Mouse (Mus musculus): Measurements from ENCODE around the gene Mettl7a2. TPM values are rescaled to one million over a fixed set of nuclear protein-coding genes. Genes with fewer than 3 reads are reported as not detected.
A peak's percentile ranks its signal among the peaks of the same experiment; 100 is the strongest.
"Not testable (repeated sequence)": the region's sequence is repeated elsewhere in the genome, so short reads cannot be mapped to it uniquely, and the experiment has no call there.

Gene Mettl7a2
- polyA plus RNA-seq, 1 experiment from 2014 or later: not detected

DNA sequence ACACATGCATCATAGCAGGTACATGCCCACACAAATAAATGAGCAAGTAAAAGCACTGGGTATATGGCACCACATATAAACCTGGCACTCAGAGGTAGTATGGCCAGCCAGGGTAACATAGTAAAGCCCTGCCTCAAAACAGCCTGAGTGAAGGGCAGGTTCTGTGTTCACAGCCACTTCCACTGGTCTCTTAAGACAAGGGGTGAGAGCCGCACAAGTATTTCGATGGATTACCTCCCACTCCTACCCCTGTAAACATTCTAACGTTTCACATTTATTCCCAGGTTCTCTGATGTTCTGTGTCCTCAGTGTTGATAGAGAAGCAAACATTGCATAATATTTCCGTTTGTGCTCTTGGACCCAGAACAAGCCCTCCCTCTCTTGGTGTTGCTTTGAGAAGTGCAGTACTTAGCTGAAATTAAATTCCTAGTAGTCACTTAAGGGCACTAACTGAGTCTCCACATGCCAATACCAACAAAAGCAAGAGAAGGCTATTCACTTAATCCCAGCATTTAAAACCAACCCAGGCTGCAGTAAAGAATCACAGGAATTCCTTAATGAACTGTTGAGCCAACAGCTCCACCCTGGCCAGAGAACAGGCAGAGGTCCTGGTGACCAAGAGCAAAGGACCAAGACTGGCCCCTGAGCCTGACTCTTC, 34.9 kb upstream of the Mettl7a2 start:
- not testable (repeated sequence) for H3K9me3 ChIP-seq (ENCODE audit: control insufficient read depth, low read length); H3K4me3 ChIP-seq (ENCODE audit: low read depth, low read length); H3K27me3 ChIP-seq (replicated peaks; ENCODE audit: control insufficient read depth, insufficient read depth, low read length); H3K4me2 ChIP-seq (ENCODE audit: low read depth, low read length); H3K4me1 ChIP-seq (ENCODE audit: control insufficient read depth, insufficient read depth, low read length); H3K27ac ChIP-seq (replicated peaks; ENCODE audit: low read depth, low read length); H3K36me3 ChIP-seq (ENCODE audit: control insufficient read depth, insufficient read depth, low read length); ATAC-seq (ENCODE audit: low read depth); H3K9ac ChIP-seq (ENCODE audit: low read depth, low read length)
- WGBS: 59% methylated on average over 4 of the region's 4 CpGs
- peak; percentile 29 for DNase-seq (ENCODE audit: low spot score)

DNA sequence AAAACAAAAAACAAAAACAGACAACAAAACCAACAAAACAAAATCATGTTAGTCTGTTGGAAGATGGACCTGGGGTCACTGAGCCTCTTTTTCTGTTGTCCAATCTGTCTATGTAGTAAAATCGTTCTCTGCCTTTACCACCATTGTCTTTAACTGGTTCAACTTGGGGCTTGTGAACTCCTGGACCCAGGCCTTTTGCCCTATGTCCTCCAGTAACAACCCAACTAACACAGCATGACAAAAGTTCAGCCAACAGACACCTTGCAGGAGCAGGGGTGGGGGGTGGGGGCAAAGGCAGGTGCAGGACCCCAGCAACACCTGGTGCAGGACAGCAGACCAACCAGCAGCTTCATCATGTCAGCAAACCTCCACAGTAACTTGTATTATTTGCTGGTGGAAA, 33.1 kb upstream of the Mettl7a2 start:
- Histone ChIP-seq H3K9ac (ENCODE audit: low read depth, low read length) (no peak overlapping the region), H3K9me3 (ENCODE audit: control insufficient read depth, low read length) (no peaks in the 10 kb centered on the region), H3K27me3 (replicated peaks; ENCODE audit: control insufficient read depth, insufficient read depth, low read length) (no peaks in the 10 kb centered on the region), H3K4me1 (ENCODE audit: control insufficient read depth, insufficient read depth, low read length) (no peaks in the 10 kb centered on the region), H3K36me3 (ENCODE audit: control insufficient read depth, insufficient read depth, low read length) (no peaks in the 10 kb centered on the region), H3K4me2 (ENCODE audit: low read depth, low read length) (no peak overlapping the region), H3K4me3 (ENCODE audit: low read depth, low read length) (no peak overlapping the region), H3K27ac (replicated peaks; ENCODE audit: low read depth, low read length) (0 out of 2 replicates have a peak overlapping the region, but pooled peaks have one; percentile 39)
- DNase-seq (ENCODE audit: low spot score) (no peak), ATAC-seq (ENCODE audit: low read depth) (no peak)
- WGBS: 77% methylated on average over 1 of the region's 1 CpGs

DNA sequence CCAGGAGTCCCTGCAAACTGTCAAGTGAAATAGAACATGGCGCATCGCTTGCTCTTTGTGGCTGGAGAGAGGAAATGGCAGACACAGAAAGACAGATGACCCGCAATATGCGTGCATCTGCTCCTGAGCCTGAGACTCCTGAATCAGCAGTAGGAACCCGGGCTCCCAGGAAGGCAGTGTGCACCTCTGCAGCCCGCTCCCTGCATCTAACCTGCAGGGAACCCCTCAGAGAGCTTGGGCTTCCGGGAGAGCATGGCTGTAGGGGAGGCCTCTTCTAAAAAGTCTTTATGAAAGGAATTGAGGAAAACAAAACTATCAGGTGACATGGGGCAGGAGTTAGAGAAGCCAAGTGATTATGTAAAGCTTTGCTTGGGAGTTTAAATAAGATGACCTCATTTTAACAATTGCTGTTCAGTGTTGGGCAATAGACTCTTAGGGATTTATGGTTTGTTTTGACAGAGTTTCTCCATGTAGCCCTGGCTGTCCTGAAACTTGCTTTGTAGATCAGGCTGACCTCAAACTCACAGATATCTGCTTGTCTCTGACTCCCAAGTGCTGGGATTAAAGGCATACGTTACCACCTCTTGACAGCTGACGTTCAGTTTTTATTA, 32.6 kb upstream of the Mettl7a2 start:
- no peak overlapping the region for H3K4me3 ChIP-seq (ENCODE audit: low read depth, low read length)
- H3K36me3 ChIP-seq (ENCODE audit: control insufficient read depth, insufficient read depth, low read length): no peaks in the 10 kb centered on the region
- no peaks in the 10 kb centered on the region for H3K27me3 ChIP-seq (replicated peaks; ENCODE audit: control insufficient read depth, insufficient read depth, low read length)
- H3K4me2 ChIP-seq (ENCODE audit: low read depth, low read length): no peak overlapping the region
- H3K27ac ChIP-seq (replicated peaks; ENCODE audit: low read depth, low read length): 0 out of 2 replicates have a peak overlapping the region, but pooled peaks have one; percentile 39
- WGBS: 63% methylated on average over 9 of the region's 9 CpGs
- DNase-seq (ENCODE audit: low spot score) (peak; percentile 35), ATAC-seq (ENCODE audit: low read depth) (no peak)
- H3K4me1 ChIP-seq (ENCODE audit: control insufficient read depth, insufficient read depth, low read length): no peaks in the 10 kb centered on the region
- H3K9ac ChIP-seq (ENCODE audit: low read depth, low read length): no peak overlapping the region
- H3K9me3 ChIP-seq (ENCODE audit: control insufficient read depth, low read length): no peaks in the 10 kb centered on the region

DNA sequence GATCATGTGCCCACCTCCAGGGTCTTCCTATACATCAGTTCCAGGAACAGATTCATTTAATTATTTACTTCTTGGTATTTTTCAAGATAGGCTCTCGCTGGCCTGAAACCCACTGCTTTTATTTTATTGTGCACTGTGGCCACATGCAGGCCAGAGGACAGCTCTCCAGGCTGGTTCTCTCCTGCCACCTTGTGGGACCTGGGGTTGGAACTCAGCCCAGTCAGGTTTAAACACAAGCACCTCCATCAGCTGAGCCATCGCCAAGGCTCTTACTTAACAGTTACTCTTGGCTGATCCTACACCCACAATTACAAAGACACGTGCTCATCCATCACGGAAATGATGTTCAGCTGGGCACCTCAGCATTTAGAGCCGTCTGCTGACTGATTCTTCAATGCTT, 31.9 kb upstream of the Mettl7a2 start:
- H3K4me2 ChIP-seq (ENCODE audit: low read depth, low read length): no peak overlapping the region
- H3K9me3 ChIP-seq (ENCODE audit: control insufficient read depth, low read length): no peaks in the 10 kb centered on the region
- 57% methylated on average over 5 of the region's 5 CpGs for WGBS
- no peak overlapping the region for H3K9ac ChIP-seq (ENCODE audit: low read depth, low read length)
- no peak overlapping the region for H3K27ac ChIP-seq (replicated peaks; ENCODE audit: low read depth, low read length)
- H3K4me3 ChIP-seq (ENCODE audit: low read depth, low read length): no peak overlapping the region
- peak; percentile 40 for DNase-seq (ENCODE audit: low spot score)
- no peaks in the 10 kb centered on the region for H3K27me3 ChIP-seq (replicated peaks; ENCODE audit: control insufficient read depth, insufficient read depth, low read length)
- H3K36me3 ChIP-seq (ENCODE audit: control insufficient read depth, insufficient read depth, low read length): no peaks in the 10 kb centered on the region
- ATAC-seq (ENCODE audit: low read depth): no peak
- no peaks in the 10 kb centered on the region for H3K4me1 ChIP-seq (ENCODE audit: control insufficient read depth, insufficient read depth, low read length)

DNA sequence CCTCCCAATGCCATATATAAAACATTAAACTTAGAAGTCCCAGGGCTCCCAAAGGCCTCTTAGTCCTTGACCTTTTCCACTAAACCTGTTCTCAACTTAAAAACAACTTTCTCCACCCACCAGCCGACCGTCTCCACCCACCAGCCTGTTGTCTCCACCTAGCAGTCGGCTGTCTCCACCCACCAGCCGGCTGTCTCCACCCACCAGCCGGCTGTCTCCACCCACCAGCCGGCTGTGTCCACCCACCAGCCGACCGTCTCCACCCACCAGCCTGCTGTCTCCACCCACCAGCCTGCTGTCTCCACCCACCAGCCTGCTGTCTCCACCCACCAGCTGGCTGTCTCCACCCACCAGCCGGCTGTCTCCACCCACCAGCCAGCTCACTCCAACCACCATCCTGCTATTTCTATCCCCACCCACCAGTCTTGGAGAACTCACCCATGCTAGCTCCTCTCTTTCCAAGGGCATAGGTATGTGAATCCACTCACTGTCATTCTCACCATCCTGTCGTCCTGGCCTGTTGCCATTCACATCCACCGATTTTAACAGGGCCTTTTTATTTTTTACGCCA, 28.9 kb upstream of the Mettl7a2 start:
- H3K27ac ChIP-seq (replicated peaks; ENCODE audit: low read depth, low read length): no peak overlapping the region
- WGBS: 76% methylated on average over 12 of the region's 12 CpGs
- H3K4me3 ChIP-seq (ENCODE audit: low read depth, low read length): no peak overlapping the region
- no peak overlapping the region for H3K9ac ChIP-seq (ENCODE audit: low read depth, low read length)
- no peaks in the 10 kb centered on the region for H3K4me1 ChIP-seq (ENCODE audit: control insufficient read depth, insufficient read depth, low read length)
- H3K36me3 ChIP-seq (ENCODE audit: control insufficient read depth, insufficient read depth, low read length): no peaks in the 10 kb centered on the region
- ATAC-seq (ENCODE audit: low read depth) (no peak), DNase-seq (ENCODE audit: low spot score) (no peak)
- H3K4me2 ChIP-seq (ENCODE audit: low read depth, low read length): no peak overlapping the region
- no peaks in the 10 kb centered on the region for H3K27me3 ChIP-seq (replicated peaks; ENCODE audit: control insufficient read depth, insufficient read depth, low read length)
- H3K9me3 ChIP-seq (ENCODE audit: control insufficient read depth, low read length): no peaks in the 10 kb centered on the region

DNA sequence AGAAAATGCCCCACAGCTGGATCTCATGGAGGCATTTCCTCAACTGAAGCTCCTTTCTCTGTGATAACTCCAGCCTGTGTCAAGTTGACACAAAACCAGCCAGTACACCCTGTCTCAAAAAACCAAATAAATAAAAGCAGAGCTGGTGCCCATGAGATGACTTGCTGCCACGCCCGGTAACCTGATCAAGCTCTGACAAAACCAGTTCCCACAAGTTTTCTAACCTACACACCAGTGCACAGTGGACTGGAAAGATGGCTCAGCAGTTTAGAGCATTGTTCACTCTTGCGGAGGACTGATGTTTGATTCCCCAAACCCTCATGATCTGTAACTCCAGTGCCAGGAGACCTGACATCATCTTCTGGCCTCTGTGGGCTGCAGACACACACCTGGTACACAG, 27.8 kb upstream of the Mettl7a2 start:
- H3K27me3 ChIP-seq (replicated peaks; ENCODE audit: control insufficient read depth, insufficient read depth, low read length): no peaks in the 10 kb centered on the region
- H3K4me1 ChIP-seq (ENCODE audit: control insufficient read depth, insufficient read depth, low read length): no peaks in the 10 kb centered on the region
- 64% methylated on average over 3 of the region's 3 CpGs for WGBS
- H3K9ac ChIP-seq (ENCODE audit: low read depth, low read length): no peak overlapping the region
- ATAC-seq (ENCODE audit: low read depth): no peak
- no peak overlapping the region for H3K4me3 ChIP-seq (ENCODE audit: low read depth, low read length)
- H3K27ac ChIP-seq (replicated peaks; ENCODE audit: low read depth, low read length): no peak overlapping the region
- no peaks in the 10 kb centered on the region for H3K36me3 ChIP-seq (ENCODE audit: control insufficient read depth, insufficient read depth, low read length)
- DNase-seq (ENCODE audit: low spot score): peak; percentile 55
- no peak overlapping the region for H3K4me2 ChIP-seq (ENCODE audit: low read depth, low read length)
- H3K9me3 ChIP-seq (ENCODE audit: control insufficient read depth, low read length): no peaks in the 10 kb centered on the region

DNA sequence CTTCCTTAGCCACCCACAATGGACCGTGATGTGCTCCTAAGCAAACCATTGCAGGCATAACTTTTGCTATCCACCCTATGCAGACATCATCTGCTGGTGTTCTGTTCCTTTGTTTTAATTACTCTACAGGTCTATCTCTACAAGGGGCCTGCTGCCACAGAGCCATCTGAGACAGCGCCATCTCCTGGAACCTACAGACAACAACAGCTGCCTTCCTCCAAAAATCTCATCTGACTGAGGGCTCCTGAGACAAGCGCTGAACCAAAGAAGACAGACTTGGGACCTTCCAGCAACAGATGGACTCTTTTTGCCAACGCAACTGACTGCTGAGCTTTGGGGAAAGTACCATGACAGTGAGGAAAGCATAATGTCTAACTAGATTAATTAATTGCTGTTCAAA, 24.9 kb upstream of the Mettl7a2 start:
- not testable (repeated sequence) for H3K4me3 ChIP-seq (ENCODE audit: low read depth, low read length); H3K27me3 ChIP-seq (replicated peaks; ENCODE audit: control insufficient read depth, insufficient read depth, low read length); H3K27ac ChIP-seq (replicated peaks; ENCODE audit: low read depth, low read length); H3K4me2 ChIP-seq (ENCODE audit: low read depth, low read length); H3K4me1 ChIP-seq (ENCODE audit: control insufficient read depth, insufficient read depth, low read length); H3K9ac ChIP-seq (ENCODE audit: low read depth, low read length); H3K9me3 ChIP-seq (ENCODE audit: control insufficient read depth, low read length); H3K36me3 ChIP-seq (ENCODE audit: control insufficient read depth, insufficient read depth, low read length); ATAC-seq (ENCODE audit: low read depth); DNase-seq (ENCODE audit: low spot score)
- WGBS: 63% methylated on average over 3 of the region's 4 CpGs

DNA sequence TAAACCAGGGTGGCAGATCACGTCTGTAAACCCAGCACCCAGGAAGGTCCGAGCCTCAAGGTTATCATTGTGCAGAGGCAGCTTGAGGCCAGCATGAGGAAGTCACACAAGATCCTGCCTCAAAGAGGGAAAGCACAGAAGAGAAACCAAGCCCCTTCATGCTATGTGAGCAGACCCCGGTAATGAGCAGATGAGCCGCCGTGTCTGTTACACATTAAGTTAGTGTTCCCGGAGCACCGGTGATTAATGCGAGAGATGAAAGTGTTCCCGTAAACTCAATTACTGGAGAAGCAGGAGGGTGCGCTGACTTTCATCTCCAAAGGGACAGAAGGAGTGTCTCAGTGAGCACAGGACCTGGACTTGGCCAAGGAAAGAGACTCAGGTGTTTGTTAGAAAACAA, 23.7 kb upstream of the Mettl7a2 start:
- not testable (repeated sequence) for H3K27me3 ChIP-seq (replicated peaks; ENCODE audit: control insufficient read depth, insufficient read depth, low read length); DNase-seq (ENCODE audit: low spot score); H3K27ac ChIP-seq (replicated peaks; ENCODE audit: low read depth, low read length); ATAC-seq (ENCODE audit: low read depth); H3K36me3 ChIP-seq (ENCODE audit: control insufficient read depth, insufficient read depth, low read length); H3K4me2 ChIP-seq (ENCODE audit: low read depth, low read length); H3K4me3 ChIP-seq (ENCODE audit: low read depth, low read length); H3K4me1 ChIP-seq (ENCODE audit: control insufficient read depth, insufficient read depth, low read length); H3K9ac ChIP-seq (ENCODE audit: low read depth, low read length); H3K9me3 ChIP-seq (ENCODE audit: control insufficient read depth, low read length)
- 48% methylated on average over 10 of the region's 10 CpGs for WGBS

DNA sequence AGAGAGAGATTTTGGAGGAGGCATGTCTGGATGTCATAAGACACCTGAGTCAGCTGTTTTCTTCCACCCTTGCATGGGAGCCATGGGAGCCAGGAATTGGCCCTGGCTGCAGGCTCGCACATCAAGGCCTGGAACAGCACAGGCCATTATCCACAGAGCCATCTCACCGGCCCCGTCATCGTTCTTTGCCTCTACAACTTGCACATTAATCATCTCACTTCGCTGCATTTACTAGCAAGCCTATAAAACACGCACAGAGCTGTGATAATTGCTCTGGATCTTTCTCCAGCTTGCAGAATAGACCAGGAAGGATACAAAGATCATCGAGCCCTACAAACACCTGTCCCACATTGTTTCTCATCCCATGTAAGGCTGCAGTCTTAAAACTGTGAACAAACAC, 22.3 kb upstream of the Mettl7a2 start:
- Histone ChIP-seq H3K36me3 (ENCODE audit: control insufficient read depth, insufficient read depth, low read length) (no peaks in the 10 kb centered on the region), H3K9me3 (ENCODE audit: control insufficient read depth, low read length) (no peaks in the 10 kb centered on the region), H3K4me3 (ENCODE audit: low read depth, low read length) (no peak overlapping the region), H3K4me2 (ENCODE audit: low read depth, low read length) (no peak overlapping the region), H3K4me1 (ENCODE audit: control insufficient read depth, insufficient read depth, low read length) (no peaks in the 10 kb centered on the region), H3K27ac (replicated peaks; ENCODE audit: low read depth, low read length) (no peak overlapping the region), H3K9ac (ENCODE audit: low read depth, low read length) (no peak overlapping the region), H3K27me3 (replicated peaks; ENCODE audit: control insufficient read depth, insufficient read depth, low read length) (no peaks in the 10 kb centered on the region)
- no peak for DNase-seq (ENCODE audit: low spot score)
- 86% methylated on average over 7 of the region's 7 CpGs for WGBS
- no peak for ATAC-seq (ENCODE audit: low read depth)

All from embryonic facial prominence, embryonic 14.5 days (tissue).